Mouse (Mus musculus) ovary, postnatal 36 days (tissue): ENCODE results near the gene Coa3.

ENCODE experiments used
- DNase-seq: peaks from one replicate; pipeline ENCODE4 v3.0.0; 2022; ENCODE audit warnings: low spot score, mixed read lengths

Gene Coa3

DNA sequence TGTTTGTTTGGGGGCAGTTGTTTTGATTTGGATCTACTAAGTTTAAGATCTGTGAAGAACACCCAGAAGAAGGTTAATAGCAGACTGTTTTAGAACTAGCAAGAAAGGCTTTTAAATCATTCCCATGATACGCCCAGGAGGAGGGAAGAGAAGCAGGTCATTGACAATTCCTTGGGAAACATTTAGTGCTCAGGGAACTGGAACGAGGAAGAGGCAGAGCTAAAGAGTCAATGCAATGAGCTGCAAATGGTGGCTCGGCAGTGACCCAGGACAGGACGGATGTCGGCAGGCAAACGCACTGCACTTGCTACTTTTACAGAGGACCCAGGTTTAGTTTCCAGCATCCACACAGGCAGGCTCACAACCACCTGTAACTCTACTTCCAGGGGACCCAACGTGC is 1.9 kb upstream of the Coa3 start:
- DNase-seq: no peak

DNA sequence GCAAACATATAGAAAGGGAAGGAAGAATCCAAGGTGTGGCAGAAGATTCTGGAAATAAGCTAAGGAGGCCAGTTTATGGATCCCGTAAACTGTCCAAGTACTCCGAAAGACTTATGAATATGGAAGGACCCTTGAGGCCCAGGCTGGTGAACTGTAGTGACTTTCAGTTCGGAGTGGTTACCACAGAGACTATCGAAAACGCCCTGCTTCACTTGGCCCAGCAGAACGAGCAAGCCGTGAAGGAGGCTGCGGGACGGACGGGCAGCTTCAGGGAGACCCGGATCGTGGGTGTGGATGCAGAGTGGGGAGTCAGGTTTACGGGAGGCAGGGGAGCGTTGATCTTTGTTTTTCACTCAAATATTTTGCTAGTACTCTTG is 267 bp upstream of the Coa3 start:
- no peak for DNase-seq

GRCm38 (mm10) chr11:101277381-101278222 is 1.3 kb downstream of the Coa3 start:
- DNase-seq: no peak

GRCm38 (mm10) chr11:101276319-101277070 is 2.4 kb downstream of the Coa3 start:
- DNase-seq: no peak

GRCm38 (mm10) chr11:101275309-101275708 is 3.6 kb downstream of the Coa3 start:
- no peak for DNase-seq

DNA sequence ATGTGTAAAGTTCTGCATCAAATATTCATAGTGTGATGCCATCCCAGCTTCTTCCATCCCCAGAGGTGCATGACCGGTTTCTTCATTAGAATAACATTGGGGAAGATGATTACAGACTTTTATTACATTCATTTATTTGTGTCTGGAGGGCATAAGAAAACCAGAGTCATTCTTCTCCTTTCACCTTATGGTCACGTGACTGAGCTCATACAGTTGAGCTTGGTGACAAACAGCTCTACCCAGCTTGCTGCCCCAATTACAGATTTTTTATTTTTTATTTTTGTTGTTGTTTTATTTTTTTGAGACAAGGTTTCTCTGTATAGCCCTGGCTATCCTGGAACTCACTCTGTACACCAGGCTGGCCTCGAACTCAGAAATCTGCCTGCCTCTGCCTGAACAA is 6.5 kb downstream of the Coa3 start:
- DNase-seq: no peak

DNA sequence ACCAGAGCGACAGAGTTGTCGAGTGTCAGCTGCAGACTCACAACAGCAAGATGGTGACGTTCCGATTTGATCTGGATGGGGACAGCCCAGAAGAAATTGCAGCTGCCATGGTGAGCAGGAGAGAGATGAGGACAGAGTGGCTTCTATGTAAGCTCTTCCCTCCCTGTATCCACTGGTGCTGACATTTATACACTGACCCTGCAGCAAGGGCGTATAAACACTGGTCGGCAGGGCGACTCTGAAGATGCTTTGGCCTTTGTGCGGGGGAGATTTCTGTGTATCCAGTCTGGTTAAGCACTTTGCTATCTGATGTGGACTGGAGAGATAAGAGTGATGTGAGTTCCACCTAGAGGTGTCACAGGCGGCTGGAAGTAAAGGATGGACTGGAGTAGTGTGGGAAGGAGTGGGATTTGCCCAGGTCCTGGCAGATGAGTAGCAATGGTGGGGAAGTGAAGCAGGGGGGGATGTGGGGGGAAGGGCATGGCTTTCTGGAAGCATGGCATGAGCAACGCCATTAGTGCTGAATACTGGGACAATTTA is 9.3 kb downstream of the Coa3 start:
- no peak for DNase-seq

DNA sequence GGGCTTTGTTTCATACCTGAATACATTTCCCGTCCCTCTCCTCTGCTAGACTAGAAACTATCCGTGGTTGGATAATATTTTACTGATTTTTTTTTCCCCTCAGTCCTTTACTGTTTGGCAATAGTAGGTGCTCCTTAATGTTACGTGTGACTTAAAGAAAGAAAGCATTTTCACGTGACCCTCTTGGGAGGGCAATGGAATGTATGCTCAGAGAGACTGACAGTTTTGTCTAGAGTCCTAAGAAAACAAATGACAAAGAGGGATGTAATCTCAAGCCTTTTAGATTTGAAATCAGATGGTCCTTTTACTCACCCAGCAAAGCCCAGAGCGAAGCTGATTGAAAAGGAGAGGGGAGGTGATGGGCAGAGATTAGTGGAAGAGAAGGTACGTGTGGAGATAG is 13.0 kb downstream of the Coa3 start:
- DNase-seq: no peak

- no peak for DNase-seq
These were observed 13.9 kb downstream of the Coa3 start for GRCm38 (mm10) chr11:101264954-101265471.

DNA sequence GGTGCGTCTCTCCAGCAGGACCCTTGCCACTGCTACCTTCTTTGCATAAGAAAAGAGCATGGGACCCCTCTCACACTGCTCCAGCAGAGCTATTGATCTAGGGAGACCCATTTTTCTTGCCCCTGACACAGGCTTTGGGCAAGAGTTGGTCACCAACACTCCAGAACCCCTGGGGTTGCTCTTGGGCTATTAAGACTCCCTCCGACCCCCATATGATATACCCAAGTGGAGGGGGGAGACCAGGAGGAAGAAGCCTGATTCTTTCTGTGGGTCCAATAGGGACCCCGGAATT is 15.0 kb downstream of the Coa3 start:
- no peak for DNase-seq

- no peak for DNase-seq
These were observed 15.6 kb downstream of the Coa3 start for GRCm38 (mm10) chr11:101263138-101263988.

DNA sequence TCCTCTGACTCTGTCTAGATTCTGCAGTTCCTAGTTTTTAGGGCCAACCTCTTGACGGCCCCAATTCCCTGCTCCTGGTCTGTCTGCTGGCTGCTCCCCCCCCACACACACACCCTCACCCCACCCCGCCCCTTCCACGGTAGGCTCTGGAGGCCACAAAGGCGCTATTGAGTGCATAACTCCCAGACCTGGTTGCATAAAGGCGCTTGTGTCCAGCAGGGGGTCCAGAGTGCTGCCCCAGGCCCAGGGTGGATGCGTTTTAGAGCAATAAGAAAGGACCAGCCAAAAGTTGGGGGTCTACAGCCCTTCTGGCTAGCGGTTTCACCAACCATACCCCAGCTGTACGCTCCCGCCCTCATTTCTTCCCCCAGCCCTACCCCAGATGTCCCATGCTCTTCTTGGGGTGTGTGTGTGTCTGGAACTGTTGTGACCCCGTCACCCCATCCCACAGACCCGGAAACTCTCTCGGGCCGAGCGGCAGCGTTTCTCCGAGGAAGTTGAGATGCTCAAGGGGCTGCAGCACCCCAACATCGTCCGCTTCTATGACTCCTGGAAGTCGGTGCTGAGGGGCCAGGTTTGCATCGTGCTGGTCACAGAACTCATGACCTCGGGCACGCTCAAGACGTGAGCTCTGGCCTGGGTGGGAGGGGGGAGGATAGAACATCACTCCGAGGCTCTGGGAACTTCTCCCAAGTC is 16.5 kb downstream of the Coa3 start:
- no peak for DNase-seq

DNA sequence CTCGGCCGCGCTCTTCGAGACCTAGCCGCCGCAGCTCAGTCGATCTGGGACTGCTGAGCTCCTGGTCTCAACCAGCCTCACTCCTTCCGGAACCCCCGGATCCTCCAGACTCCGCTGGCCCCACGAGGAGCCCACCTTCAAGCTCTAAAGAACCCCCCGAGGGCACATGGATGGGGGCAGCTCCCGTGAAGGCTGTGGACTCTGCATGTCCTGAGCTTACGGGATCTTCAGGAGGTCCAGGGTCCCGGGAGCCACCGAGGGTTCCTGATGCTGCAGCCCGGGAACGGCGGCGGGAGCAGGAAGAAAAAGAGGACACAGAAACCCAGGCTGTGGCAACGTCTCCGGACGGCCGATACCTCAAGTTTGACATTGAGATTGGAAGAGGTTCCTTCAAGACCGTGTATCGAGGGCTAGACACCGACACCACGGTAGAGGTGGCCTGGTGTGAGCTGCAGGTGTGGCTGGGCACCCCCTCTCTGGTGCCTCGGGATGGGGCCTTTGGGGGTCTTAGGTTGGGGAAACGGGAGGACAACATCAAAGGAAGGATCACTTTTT is 18.0 kb downstream of the Coa3 start:
- DNase-seq: no peak

DNA sequence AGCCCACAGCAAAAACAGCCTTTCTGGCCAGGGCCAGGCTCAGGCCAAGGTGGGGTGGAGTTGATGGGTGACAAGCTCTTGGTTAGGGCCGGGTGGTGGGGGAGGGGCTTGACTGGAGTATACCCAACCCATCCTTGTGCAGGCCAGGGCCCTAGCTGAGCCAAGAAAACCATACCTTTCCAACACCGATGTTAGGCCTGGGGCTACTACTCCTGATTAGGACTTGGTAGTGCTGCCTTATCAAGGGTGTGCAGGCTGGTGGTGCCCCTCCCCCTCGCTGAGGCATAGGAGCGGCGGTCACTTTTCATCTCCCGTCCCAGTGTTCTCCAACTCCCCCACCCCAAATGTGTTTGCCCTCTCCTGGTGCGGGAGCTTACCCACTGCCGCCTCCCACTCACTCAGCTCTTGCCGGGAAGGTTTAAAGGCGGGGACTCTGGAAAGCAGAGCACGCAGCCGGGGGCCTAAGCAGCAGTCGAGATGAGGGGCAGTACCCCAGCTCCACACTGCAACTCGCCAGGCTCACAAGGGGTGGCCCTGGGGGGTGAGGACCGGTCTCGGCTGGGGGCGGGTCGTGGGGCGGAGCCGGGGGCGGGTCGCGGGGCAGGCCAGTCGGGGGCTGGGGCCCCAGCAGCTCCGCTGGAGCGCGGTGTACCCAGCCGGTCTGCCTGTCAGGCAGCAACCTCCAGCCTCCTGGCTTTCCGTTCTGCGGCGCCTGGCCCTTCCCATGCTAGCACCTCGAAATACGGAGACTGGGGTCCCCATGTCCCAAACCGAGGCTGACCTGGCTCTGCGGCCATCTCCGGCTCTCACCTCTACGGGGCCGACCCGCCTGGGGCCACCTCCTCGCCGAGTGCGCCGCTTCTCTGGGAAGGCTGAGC is 18.7 kb downstream of the Coa3 start, which contains the start of gene Wnk4:
Gene Wnk4, plus strand, starts transcription at position 620 of the 878 bp plus-strand sequence.
- peak; percentile 75 for DNase-seq

DNA sequence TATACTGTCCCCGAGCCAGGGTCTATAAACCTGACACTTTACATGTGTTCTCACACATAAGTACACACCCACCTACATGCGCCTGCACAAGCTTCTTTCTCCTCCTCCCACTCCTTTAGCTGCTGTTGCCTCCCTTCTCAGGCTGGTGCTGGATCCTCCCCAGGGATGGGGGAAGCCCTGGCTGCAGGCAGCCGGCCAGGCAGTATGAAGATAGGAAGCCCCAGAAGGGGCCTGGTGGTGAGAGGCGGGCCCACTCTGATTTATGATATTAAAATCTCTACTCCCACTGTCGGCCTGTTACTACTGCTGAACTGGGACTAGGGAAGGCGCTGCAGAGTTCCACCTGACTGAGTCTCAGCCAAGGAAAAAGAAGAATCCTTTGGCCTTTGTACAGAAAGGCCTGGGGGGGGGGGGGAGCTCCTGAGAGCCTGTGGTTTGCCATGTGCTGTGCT is 19.6 kb downstream of the Coa3 start:
- DNase-seq: peak; percentile 65

DNA sequence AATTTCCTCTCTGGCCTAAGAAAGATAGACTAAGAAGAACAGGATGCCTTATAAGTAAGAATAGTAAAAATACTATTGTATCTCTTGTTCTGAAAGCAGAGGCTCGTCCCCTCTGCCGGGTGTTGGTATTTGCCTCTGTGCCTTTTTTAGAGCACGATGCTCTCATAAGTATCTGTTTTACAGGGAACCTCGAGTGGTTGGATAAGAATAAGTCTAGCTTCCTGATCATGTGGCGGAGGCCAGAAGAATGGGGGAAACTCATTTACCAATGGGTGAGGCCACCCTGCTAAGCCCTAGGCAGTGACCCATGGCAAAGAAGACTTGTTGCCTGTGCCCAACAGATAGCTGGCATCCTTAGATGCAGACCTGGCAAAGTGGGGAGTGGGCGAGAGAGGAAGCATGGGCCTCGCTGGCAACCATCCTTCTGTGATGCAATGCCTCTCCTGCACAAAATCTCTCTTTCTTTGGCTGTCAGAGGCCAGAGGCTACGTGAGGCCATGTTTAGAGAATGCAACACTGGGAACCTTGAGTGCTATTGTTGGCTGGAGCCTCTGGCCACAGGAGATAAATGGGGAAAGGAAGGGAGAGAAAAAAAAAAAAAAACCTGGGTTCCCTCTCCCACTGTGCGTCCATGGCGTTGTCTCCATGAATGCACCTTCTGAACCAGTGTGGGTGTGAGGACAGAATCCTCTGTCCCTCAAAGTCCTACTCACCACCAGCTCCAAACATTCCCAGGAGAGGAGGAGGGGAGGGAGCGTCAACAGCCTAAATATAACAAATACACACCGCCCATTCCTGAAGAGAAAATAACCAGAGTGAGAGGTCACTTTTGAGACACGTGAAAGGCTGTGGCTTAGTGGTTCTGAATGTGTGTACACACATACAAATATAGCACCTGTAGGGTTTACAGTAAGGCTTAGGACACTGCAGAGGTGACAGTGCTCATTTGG is 22.8 kb downstream of the Coa3 start:
- no peak for DNase-seq

DNA sequence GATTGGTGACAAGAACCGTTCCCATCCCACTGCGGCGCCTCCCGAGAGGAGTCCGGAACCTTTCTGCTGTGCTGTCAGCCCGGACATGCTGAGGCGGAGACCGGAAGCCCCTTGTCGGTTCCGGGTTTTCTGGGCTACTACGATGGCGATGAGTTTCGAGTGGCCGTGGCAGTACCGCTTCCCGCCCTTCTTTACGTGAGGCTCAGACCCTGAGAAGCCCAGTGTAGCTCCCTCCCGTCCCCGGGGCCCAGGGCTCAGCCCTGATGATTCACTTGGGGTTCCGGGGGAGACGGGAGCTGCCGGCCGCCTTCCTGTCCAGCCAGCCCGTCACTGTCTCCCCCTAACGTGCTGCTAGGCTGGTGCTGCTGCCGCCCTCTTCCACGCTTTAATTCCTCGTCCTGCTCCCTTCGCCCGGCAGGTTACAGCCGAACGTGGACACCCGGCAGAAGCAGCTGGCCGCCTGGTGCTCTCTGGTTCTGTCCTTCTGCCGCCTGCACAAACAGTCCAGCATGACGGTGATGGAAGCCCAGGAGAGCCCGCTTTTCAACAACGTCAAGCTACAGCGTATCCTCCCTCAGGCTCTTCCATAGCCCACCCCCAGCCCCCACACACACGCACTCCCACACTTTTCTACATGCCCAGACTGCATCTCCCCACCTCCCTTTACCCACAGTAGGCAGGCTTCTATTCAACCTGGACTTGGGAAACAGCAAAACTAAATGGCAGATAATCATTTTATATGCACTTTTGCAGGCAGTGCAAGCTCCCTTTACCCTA is 25.1 kb downstream of the Coa3 start, which contains the start of gene Vps25:
Gene Vps25, plus strand, starts transcription at position 95 of the 777 bp plus-strand sequence.
- peak; percentile 82 for DNase-seq

DNA sequence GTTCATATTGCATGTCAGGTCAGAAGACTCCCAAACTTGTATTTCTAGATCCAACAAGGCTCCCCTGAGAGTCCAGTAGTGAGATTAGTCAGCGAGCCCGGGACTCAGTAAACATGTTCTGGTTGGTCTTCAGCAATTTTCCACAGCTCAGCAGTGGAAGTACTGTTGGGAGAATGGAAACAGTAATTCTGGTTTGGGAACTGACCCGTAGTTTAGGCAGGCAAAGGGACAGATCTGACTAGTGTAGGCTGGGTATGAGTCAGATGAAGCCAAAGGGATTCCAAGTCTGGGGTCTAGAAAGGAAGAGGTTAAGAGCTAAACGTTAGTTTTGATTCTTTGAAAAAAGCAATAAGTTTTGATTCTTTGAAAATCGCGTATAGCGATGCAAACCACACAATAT is 26.0 kb downstream of the Coa3 start:
- DNase-seq: no peak
